Mouse (Mus musculus) thymus, postnatal 25 days (tissue): ENCODE results near the gene E4f1.

ENCODE experiments used
- DNase-seq: peaks from one replicate; pipeline ENCODE4 v3.0.0; 2022

E4f1 gene

GRCm38 (mm10) chr17:24469910-24470602, at the start of gene E4f1, which contains the start of gene Pgp:
TSS of gene E4f1 (minus strand) at chr17:24470313.
TSS of gene Pgp (plus strand) at chr17:24470392.
- peak; percentile 97 for DNase-seq

- DNase-seq = no peak
These were observed 44.5 kb upstream of the E4f1 start for GRCm38 (mm10) chr17:24514270-24515257.

DNA sequence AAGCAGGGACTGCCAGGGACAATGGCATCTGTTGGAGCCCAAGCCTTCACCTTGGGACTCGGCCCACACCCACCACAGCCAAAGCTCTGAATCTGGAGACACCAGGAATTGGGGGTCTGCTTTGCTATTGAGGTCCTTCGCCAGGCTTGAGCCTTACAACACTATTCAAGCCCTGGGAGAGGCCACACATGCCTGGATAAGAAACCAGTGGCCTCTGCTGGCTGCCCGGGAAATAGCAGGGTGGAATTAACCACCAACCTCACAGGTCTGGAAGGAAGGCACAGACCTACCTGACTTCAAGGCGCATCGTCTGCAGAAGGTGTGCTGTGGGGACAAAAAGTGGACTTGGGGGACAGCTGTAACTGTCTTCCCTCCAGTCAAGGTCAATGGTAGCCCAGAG, 43.5 kb upstream of the E4f1 start:
- peak; percentile 15 for DNase-seq

- no peak for DNase-seq
These were observed 37.8 kb upstream of the E4f1 start for GRCm38 (mm10) chr17:24507806-24508460.

- no peak for DNase-seq
These were observed 37.1 kb upstream of the E4f1 start for GRCm38 (mm10) chr17:24507129-24507664.

GRCm38 (mm10) chr17:24506332-24507070, 36.4 kb upstream of the E4f1 start:
- no peak for DNase-seq

DNA sequence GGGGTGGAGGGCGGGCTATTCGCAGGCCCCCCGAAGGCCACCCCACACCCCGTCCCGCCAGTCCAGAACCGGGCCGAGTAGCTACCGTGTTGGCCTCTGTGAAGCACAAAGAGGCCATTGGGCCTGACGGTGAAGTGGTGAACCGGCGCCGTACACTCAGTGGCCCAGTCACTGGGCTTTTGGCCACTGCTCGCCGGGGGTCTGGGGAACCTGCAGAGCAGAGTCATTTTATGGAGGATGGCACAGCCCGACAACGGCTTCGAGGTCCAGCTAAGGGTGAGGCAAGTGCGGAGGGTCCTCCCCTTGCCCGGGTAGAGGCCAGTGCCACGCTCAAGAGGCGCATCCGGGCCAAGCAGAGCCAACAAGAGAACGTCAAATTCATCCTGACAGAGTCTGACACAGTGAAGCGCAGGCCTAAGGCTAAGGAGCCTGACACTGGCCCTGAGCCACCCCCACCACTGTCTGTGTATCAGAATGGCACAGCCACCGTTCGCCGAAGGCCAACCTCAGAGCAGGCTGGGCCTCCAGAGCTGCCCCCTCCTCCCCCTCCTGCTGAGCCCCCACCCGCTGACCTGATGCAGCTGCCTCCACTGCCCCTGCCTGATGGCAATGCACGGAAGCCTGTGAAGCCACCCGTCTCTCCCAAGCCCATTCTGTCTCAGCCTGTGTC, 35.3 kb upstream of the E4f1 start:
- no peak for DNase-seq

DNA sequence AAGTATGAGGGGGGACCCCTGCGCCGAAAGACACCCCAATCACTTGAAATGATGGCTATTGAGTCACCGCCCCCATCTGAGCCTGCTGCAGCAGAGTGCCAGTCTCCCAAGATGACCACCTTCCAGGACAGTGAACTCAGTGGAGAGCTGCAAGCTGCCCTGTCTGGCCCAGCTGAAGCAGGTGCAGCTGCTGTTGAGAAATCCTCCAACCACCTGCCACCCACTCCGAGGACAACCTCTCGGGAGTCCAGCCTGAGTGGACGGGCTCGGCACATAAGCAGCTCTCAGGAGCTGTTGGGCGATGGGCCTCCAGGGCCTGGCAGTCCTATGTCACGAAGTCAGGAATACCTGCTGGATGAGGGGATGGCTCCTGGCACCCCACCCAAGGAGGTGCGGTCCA, 34.0 kb upstream of the E4f1 start:
- no peak for DNase-seq

DNA sequence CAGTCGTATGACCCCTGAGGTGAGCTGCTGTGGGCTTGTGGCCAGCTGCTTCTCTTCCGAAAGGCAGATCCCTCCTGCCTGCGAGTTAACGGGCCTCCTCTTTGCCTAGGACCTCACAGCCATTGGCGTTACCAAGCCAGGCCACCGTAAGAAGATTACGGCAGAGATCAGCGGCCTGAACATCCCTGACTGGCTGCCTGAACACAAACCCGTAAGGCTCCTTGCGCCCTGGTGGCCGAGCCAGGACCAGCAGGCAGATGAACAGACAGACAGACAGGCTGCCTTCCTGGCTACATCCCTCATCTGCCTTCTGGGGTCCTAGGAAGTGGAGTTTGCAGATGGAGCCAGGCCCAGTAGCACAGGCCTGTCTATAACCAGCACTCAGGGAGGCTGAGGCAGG, 32.1 kb upstream of the E4f1 start:
- no peak for DNase-seq

DNA sequence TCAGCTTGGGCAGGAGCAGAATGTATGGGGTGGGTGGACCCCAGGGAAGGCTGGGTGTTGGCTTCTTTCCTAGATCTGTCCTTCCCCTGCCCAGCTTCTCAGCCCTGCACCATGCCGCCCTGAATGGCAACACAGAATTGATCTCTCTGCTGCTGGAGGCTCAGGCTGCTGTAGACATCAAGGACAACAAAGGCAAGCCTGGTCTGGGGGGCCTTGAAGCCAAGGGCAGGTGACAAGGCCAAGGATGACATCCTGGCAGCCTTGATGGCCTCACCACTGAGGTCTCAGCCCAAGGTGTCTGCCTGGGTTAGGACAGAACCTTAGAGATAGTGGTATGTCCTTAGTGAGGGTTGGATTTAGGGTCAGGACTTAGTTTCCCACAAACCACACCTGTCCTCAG, 25.9 kb upstream of the E4f1 start:
- DNase-seq = no peak

DNA sequence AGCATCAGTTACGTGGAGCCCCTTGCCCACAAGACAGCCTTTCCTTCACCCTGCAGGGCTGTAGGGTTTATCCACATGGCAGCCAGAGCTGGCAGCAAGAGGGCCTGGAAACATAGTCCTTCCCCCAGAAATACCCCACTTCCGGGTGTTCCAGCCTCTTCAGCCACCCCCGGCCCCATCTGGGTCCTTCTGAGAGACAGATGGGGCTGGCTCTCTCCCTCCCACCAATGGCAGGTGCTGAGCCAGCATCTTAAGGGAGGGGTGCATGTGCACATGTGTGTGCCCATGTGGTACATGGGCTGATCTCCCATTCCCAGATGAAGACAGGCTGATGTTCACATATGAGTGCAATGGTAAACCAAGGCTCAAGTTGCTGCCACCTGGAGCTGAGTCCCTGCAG, 25.3 kb upstream of the E4f1 start:
- no peak for DNase-seq

DNA sequence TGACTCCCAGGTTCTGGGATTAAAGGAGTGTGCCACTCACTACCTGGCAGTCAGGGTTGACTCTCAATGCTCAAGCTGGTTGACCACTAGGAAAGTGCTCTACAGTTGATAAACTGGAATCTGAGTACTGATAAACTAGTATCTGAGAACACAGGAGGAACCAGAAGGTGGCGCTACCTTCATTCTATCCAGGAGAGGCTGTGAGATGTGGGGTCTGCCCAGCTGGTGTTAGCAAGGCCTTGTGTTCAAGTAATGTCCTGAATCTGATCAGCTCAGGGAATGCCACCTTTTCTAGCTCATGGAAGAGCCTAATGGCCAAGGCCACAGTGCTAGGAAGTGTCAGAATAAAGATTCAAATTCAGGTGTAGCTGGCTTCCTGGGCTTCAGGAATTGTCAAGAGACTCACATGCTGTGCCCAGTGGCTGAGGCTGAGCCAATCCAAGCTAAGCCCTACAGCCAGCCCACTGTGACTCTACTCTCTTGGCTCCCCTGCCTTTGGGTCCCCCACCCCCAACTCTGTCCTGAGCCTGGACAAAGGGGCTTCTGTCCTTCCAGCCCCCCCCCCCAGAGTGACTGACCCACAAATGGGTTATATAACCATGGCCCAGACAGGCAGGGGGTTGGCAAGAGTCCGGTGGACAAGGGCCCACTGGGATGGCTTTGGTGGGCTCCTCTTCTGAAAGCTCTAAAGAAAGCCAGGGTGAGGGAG, 24.7 kb upstream of the E4f1 start:
- peak; percentile 46 for DNase-seq

- no peak for DNase-seq
These were observed 20.3 kb upstream of the E4f1 start for GRCm38 (mm10) chr17:24490399-24490798.

GRCm38 (mm10) chr17:24489265-24490030, 19.3 kb upstream of the E4f1 start:
- no peak for DNase-seq

DNA sequence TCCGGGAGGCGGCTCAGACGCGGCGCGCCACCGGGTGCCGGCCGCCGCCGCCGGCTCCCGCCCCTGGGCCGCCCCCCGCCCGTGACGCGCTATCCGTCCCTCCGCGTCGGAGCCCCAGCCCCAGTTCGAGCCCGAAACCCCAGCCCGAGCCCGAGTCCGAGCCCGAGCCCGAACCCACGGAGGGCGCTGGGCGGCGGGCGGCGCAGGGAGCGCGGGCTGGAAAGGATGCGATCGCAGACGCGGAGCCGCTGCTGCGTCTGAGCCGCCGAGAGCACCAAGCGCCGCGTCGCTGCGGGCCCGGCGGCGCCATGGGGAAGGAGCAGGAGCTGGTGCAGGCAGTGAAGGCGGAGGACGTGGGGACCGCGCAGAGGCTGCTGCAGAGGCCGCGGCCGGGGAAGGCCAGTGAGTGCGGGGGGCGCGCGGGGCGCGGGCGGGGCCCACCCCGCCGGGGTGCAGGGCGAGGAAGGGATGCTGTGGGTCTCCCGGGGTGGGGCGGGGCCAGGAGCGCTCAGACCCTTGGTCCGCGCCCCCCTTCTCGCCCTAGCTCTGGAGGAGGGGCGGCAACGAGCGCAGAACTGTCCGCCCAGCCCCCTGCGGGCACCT, 18.6 kb upstream of the E4f1 start:
- DNase-seq = no peak

DNA sequence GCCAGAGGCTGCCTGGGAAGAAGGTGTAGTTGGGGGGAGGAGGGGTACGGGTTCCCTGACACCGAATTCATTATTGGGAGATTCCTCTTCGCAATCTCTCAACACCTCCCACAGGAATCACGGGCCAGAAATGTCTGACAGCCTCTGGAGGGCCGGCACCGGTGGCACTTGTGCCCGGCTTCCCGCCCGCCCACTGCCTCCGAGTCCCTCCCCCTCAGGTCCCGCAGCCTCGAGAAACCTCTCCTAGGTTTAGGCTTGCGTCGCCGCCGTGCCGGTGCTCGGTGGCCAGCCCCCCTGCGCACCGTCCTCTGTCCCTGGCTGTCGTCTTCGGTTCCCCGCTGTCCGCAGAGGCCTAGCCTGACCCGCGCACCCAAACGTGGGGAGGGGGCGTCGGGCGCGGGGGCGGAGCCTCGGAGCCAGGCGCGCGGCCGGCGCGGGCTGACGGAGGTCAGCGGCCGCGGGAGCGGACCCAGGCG, 18.1 kb upstream of the E4f1 start, which contains the start of gene Caskin1:
TSS of gene Caskin1 (plus strand) at position 416 of the 476 bp plus-strand sequence.
- no peak for DNase-seq

- peak; percentile 32 for DNase-seq
These were observed 15.2 kb upstream of the E4f1 start for GRCm38 (mm10) chr17:24485090-24485860.

DNA sequence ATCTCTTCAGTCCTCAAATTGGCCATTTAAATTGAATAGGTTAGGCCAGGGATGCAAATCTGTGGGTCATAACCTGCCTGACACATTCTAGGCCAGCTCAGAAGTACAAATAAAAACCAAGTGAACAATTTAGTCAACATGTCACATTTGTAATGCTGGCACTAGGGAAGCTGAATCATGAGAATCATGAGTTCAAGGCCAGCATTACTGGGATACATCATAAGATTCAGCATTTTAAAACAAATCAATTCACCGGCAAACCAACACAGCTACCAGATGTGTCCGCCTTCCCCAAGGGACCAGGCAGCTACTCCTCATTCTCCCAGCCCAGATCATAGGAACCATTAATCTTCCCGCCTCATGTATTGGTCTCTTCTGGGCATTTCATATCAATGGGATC, 13.4 kb upstream of the E4f1 start:
- no peak for DNase-seq
